Mouse (Mus musculus) fat pad, adult 2 months (tissue): ENCODE measurements around the gene Mdc1.

Experiments used
- DNase-seq: peaks from one replicate; pipeline ENCODE4 v3.0.0-alpha.2; 2011; ENCODE audit warnings: low read depth, low spot score; ENCODE audit errors: extremely low read depth

The Mdc1 gene

GRCm38 (mm10) chr17:35873774-35874519 lies 32.6 kb downstream of the Mdc1 start:
- no peak for DNase-seq

GRCm38 (mm10) chr17:35874721-35875120 lies 33.4 kb downstream of the Mdc1 start:
- DNase-seq: no peak

GRCm38 (mm10) chr17:35879245-35880057 lies 38.1 kb downstream of the Mdc1 start, which contains the start of gene Dhx16:
Gene Dhx16, plus strand, starts transcription at chr17:35879819.
- peak; percentile 57 for DNase-seq

GRCm38 (mm10) chr17:35882924-35883323 lies 41.6 kb downstream of the Mdc1 start:
- no peak for DNase-seq

- no peak for DNase-seq
Measured at GRCm38 (mm10) chr17:35883777-35884176, 42.5 kb downstream of the Mdc1 start.

GRCm38 (mm10) chr17:35887725-35888124 lies 46.4 kb downstream of the Mdc1 start:
- DNase-seq: no peak

GRCm38 (mm10) chr17:35896781-35897643 lies 55.7 kb downstream of the Mdc1 start, which contains the start of gene 2310061I04Rik:
Gene 2310061I04Rik, minus strand, starts transcription at chr17:35897431.
- no peak for DNase-seq

GRCm38 (mm10) chr17:35897644-35898573 lies 56.6 kb downstream of the Mdc1 start:
- no peak for DNase-seq

GRCm38 (mm10) chr17:35900636-35901035 lies 59.3 kb downstream of the Mdc1 start:
- no peak for DNase-seq

GRCm38 (mm10) chr17:35903343-35903991 lies 62.2 kb downstream of the Mdc1 start:
- no peak for DNase-seq

GRCm38 (mm10) chr17:35903992-35904355 lies 62.7 kb downstream of the Mdc1 start:
- no peak for DNase-seq

- no peak for DNase-seq
Measured at GRCm38 (mm10) chr17:35905587-35905986, 64.3 kb downstream of the Mdc1 start.

- DNase-seq: no peak
Measured at GRCm38 (mm10) chr17:35907609-35908008, 66.3 kb downstream of the Mdc1 start.
